Mouse (Mus musculus): ENCODE results near the gene Srd5a2. TPM values are rescaled to one million over a fixed set of nuclear protein-coding genes. Genes with fewer than 3 reads are reported as not detected.

Gene Srd5a2
- polyA plus RNA-seq, 1 experiment = not detected

DNA sequence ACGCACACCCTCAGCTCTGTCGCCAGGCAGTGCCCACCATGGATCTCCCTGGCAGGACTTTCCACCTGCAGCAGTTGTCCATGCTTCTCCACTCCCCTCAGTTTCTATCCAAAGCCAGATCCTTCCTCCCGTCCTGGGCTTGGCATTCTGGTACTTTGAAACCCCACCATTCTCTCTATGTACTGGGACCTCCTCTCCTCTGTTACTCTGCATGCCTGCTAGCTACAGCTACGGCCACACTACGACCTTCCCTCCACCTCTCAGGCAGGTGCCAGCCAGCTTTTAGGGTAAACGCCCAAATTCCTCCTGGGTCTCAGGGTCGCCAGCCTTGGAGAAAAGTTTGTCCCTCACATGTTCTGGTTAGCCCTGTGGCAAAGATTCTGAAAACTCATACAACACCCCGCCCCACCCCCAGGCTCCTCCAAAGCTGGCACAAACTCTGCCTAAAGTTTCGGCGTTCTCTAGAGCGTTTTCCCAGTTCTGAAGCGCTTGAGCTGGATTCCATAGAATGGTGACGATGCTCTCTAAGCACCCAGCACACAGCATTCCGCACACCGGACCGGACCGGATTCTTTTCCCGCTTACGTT lies 607 bp upstream of the Srd5a2 start:
- H3K27me3 ChIP-seq (ENCODE audit: control insufficient read depth, insufficient read depth, low read length) = no peaks in the 10 kb centered on the region; the same call in 1 of the 2 replicates
- TF ChIP-seq CTCF (IDR thresholded peaks at IDR 0.05; ENCODE audit: borderline replicate concordance, insufficient read depth, low read depth, low read length) (no peak), POLR2A (IDR thresholded peaks at IDR 0.05; ENCODE audit: borderline replicate concordance, insufficient read depth, low read length) (no peak)
- no peak overlapping the region for H3K27ac ChIP-seq (ENCODE audit: insufficient read depth, low read length)
- whole genome bisulfite sequencing = 3% methylated on average over 19 of the region's 19 CpGs
- H3K4me3 ChIP-seq (replicated peaks; ENCODE audit: insufficient read depth, low read depth, low read length) = no peak overlapping the region
- H3K4me1 ChIP-seq (ENCODE audit: control insufficient read depth, insufficient read depth, low read length) = no peaks in the 10 kb centered on the region
- DNase-seq = no peak

DNA sequence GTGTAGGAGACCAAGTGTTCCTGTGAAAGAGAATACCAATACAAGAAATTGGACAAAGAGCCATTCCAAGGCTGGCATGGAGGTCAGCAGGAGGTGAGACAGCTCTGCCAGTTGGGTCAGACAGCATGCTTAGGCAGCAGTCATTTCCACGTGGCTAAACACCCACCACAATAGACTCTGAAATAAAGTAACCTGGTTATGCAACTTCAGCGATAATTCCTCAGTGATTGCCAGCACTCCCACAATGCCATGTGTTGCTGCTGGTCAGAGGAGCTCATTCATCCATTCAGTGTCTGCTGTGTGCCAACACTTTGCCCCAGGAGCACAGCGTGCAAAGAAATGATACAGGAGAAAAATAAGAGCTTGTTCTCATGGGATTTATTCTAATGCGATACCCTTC lies 4.0 kb downstream of the Srd5a2 start:
- H3K4me3 ChIP-seq (replicated peaks; ENCODE audit: insufficient read depth, low read depth, low read length) = no peak overlapping the region
- TF ChIP-seq CTCF (IDR thresholded peaks at IDR 0.05; ENCODE audit: borderline replicate concordance, insufficient read depth, low read depth, low read length) (no peak), POLR2A (IDR thresholded peaks at IDR 0.05; ENCODE audit: borderline replicate concordance, insufficient read depth, low read length) (no peak)
- DNase-seq = peak; percentile 18 to 65

DNA sequence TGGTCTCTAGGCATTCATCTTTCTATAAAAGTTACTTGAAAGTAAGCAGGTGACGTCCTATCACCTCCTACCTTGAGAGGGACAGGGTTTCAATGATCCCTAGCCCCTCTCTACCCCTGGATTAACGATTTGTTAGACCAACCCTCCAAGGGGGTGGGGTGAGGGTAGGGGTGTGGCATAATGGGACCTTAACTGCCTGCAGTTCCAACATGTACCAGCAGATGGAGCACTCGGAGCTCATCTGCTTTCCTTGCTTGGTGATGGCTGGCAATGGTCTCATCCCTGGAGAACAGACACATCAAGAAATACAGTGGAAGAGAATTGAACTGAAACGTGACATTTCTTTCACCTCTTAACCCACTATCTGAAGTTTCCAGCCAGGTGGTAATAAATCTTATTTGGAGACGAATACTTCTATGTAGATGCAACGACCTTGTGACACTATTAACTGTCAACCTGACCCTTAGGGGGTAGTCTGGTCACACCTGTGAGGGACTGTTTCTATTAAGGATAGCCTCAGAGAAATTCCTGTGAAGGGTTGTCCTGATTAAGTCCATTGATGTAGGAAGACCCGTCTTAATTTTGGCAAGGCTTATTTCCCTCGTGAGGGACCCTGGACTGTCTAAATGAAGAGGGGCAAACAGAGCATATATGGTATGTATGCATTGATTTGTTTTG lies 27.1 kb downstream of the Srd5a2 start:
- H3K27me3 ChIP-seq (ENCODE audit: control insufficient read depth, insufficient read depth, low read length) = no peaks in the 10 kb centered on the region; the same call in 1 of the 2 replicates
- TF ChIP-seq CTCF (IDR thresholded peaks at IDR 0.05; ENCODE audit: borderline replicate concordance, insufficient read depth, low read depth, low read length) (peak; percentile 96), POLR2A (IDR thresholded peaks at IDR 0.05; ENCODE audit: borderline replicate concordance, insufficient read depth, low read length) (no peak)
- WGBS = 35% methylated on average over 8 of the region's 8 CpGs
- no peaks in the 10 kb centered on the region for H3K4me1 ChIP-seq (ENCODE audit: control insufficient read depth, insufficient read depth, low read length)
- H3K27ac ChIP-seq (ENCODE audit: insufficient read depth, low read length) = no peak overlapping the region
- H3K4me3 ChIP-seq (replicated peaks; ENCODE audit: insufficient read depth, low read depth, low read length) = no peak overlapping the region
- DNase-seq = peak; percentile 67 to 79

More for the DNA sequence above, 4.0 kb downstream of the Srd5a2 start:
- H3K27me3 ChIP-seq (ENCODE audit: control insufficient read depth, insufficient read depth, low read length) = no peaks in the 10 kb centered on the region; the same call in 1 of the 2 replicates
- no peaks in the 10 kb centered on the region; the same call in 1 of the 2 replicates for H3K4me1 ChIP-seq (ENCODE audit: control insufficient read depth, insufficient read depth, low read length)
- WGBS = 2% methylated on average over 4 of the region's 4 CpGs
- no peak overlapping the region for H3K27ac ChIP-seq (ENCODE audit: insufficient read depth, low read length)

DNA sequence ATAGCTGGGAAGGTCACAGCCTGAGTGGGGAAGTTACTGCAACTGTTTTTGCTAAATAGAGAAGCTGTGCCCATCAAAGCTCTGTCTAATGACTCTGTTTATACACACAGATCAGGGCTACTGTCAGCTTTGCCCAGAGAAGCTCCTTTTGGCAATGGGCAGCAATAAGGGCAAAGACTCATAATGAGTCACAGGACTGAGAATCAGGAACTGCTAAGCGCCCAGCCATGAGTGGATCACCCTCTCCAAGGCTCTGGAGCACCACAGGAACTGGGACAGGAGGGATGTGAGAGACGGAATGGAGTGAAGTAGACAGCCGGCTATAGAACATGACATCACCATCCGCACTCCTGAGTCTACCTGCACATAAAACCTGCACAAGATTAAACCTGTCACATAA lies 29.4 kb downstream of the Srd5a2 start:
- Histone ChIP-seq H3K27ac (ENCODE audit: insufficient read depth, low read length) (no peak overlapping the region), H3K4me1 (ENCODE audit: control insufficient read depth, insufficient read depth, low read length) (no peaks in the 10 kb centered on the region), H3K4me3 (replicated peaks; ENCODE audit: insufficient read depth, low read depth, low read length) (no peak overlapping the region), H3K27me3 (ENCODE audit: control insufficient read depth, insufficient read depth, low read length) (no peaks in the 10 kb centered on the region; the same call in 1 of the 2 replicates)
- DNase-seq = no peak
- WGBS = 87% methylated on average over 4 of the region's 4 CpGs
- TF ChIP-seq POLR2A (IDR thresholded peaks at IDR 0.05; ENCODE audit: borderline replicate concordance, insufficient read depth, low read length) (no peak), CTCF (IDR thresholded peaks at IDR 0.05; ENCODE audit: borderline replicate concordance, insufficient read depth, low read depth, low read length) (no peak)

DNA sequence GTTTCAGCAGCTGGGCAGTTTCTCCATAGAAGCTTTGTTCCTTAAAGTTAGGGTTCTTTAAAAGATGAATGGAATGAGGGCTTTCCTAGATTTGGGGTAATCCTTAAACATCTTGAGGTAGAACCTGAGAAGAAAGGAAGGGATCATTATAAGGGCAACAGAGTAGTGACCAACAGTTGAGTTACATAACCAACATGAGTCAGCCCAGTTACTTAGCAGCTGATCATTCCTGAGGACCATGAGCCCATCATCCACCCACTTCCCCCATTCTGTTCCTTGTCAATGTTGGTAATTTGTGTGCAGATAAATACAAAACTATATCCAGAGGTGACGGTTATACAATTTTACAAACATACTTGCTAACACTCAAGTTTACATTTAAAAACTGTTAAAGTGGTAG lies 30.1 kb downstream of the Srd5a2 start:
- Histone ChIP-seq H3K4me1 (ENCODE audit: control insufficient read depth, insufficient read depth, low read length) (no peaks in the 10 kb centered on the region), H3K27me3 (ENCODE audit: control insufficient read depth, insufficient read depth, low read length) (no peaks in the 10 kb centered on the region; the same call in 1 of the 2 replicates), H3K27ac (ENCODE audit: insufficient read depth, low read length) (no peak overlapping the region), H3K4me3 (replicated peaks; ENCODE audit: insufficient read depth, low read depth, low read length) (no peak overlapping the region)
- TF ChIP-seq CTCF (IDR thresholded peaks at IDR 0.05; ENCODE audit: borderline replicate concordance, insufficient read depth, low read depth, low read length) (no peak), POLR2A (IDR thresholded peaks at IDR 0.05; ENCODE audit: borderline replicate concordance, insufficient read depth, low read length) (no peak)
- no peak for DNase-seq
- WGBS = 96% methylated on average over 1 of the region's 1 CpGs

DNA sequence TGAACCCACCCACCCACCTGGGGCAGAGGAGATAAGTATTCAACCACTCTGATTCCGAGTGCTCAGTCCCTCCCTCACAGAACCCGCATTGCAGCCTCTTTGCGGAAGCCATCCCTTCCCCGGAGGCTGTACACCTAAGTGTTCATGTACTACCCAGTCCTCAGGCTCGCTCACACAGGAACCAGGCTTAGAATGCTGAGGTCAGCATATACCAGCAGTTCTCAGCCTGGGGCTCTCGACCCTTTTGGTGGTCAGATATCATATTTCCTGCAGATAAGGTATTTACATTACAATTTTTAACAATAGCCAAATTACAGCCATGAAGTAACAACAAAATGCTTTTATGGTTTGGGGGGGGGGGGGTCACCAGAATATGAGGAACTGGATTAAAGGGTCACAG lies 32.6 kb downstream of the Srd5a2 start:
- WGBS = 87% methylated on average over 6 of the region's 6 CpGs
- no peak overlapping the region for H3K4me3 ChIP-seq (replicated peaks; ENCODE audit: insufficient read depth, low read depth, low read length)
- no peaks in the 10 kb centered on the region; the same call in 1 of the 2 replicates for H3K27me3 ChIP-seq (ENCODE audit: control insufficient read depth, insufficient read depth, low read length)
- no peak overlapping the region for H3K27ac ChIP-seq (ENCODE audit: insufficient read depth, low read length)
- no peak for DNase-seq
- TF ChIP-seq CTCF (IDR thresholded peaks at IDR 0.05; ENCODE audit: borderline replicate concordance, insufficient read depth, low read depth, low read length) = no peak
- H3K4me1 ChIP-seq (ENCODE audit: control insufficient read depth, insufficient read depth, low read length) = no peaks in the 10 kb centered on the region

- no peak for DNase-seq
- H3K27me3 ChIP-seq (ENCODE audit: control insufficient read depth, insufficient read depth, low read length) = no peaks in the 10 kb centered on the region
- H3K4me1 ChIP-seq (ENCODE audit: control insufficient read depth, insufficient read depth, low read length) = no peaks in the 10 kb centered on the region
- 50% methylated on average over 4 of the region's 4 CpGs for WGBS
- no peak overlapping the region for H3K27ac ChIP-seq (ENCODE audit: insufficient read depth, low read length)
- TF ChIP-seq CTCF (IDR thresholded peaks at IDR 0.05; ENCODE audit: borderline replicate concordance, insufficient read depth, low read depth, low read length) = no peak
- no peak for TF ChIP-seq POLR2A (IDR thresholded peaks at IDR 0.05; ENCODE audit: borderline replicate concordance, insufficient read depth, low read length)
- H3K4me3 ChIP-seq (replicated peaks; ENCODE audit: insufficient read depth, low read depth, low read length) = no peak overlapping the region
Measured at GRCm38 (mm10) chr17:74008680-74009079, 39.0 kb downstream of the Srd5a2 start.

- no peak for TF ChIP-seq CTCF (IDR thresholded peaks at IDR 0.05; ENCODE audit: borderline replicate concordance, insufficient read depth, low read depth, low read length)
- TF ChIP-seq POLR2A (IDR thresholded peaks at IDR 0.05; ENCODE audit: borderline replicate concordance, insufficient read depth, low read length) = no peak
- Histone ChIP-seq H3K27me3 (ENCODE audit: control insufficient read depth, insufficient read depth, low read length) (no peaks in the 10 kb centered on the region), H3K27ac (ENCODE audit: insufficient read depth, low read length) (no peak overlapping the region), H3K4me1 (ENCODE audit: control insufficient read depth, insufficient read depth, low read length) (no peaks in the 10 kb centered on the region), H3K4me3 (replicated peaks; ENCODE audit: insufficient read depth, low read depth, low read length) (no peak overlapping the region)
- DNase-seq = no peak
- WGBS = 78% methylated on average over 8 of the region's 8 CpGs
Measured at GRCm38 (mm10) chr17:74007001-74007400, 40.7 kb downstream of the Srd5a2 start.
